Mouse (Mus musculus): Measurements from ENCODE around the gene Sipa1l1.

GRCm38 (mm10) chr12:82273503-82273902 is 104.4 kb downstream of the Sipa1l1 start:
- no peak for TF ChIP-seq CTCF (IDR thresholded peaks at IDR 0.05; ENCODE audit: low read depth, low read length)
- no peak for TF ChIP-seq POLR2A (IDR thresholded peaks at IDR 0.05; ENCODE audit: borderline replicate concordance, low read depth, low read length)

Measured in bone marrow macrophage, adult 2 months (primary cell).